Mouse (Mus musculus) C2C12 (cell line): Measurements from ENCODE around the gene Art4.

ENCODE experiments used
- CEBPB ChIP-seq: IDR thresholded peaks from one replicate; pipeline ENCODE4 v1.6.1; 2011; ENCODE audit warnings: low read depth, mild to moderate bottlenecking, control low read depth, moderate library complexity
- CTCF ChIP-seq: IDR thresholded peaks from one replicate; pipeline ENCODE4 v1.5.1; 2011; ENCODE audit not compliant: control insufficient read depth, insufficient read depth, insufficient read length
- FOSL1 ChIP-seq: IDR thresholded peaks from one replicate; pipeline ENCODE4 v1.8.0; 2011; ENCODE audit warnings: mild to moderate bottlenecking, low read length; ENCODE audit not compliant: poor library complexity, insufficient read depth, severe bottlenecking
- MAX ChIP-seq: IDR thresholded peaks from one replicate; pipeline ENCODE4 v1.6.1; 2011; ENCODE audit warnings: mild to moderate bottlenecking, control low read depth
- USF1 ChIP-seq: IDR thresholded peaks from one replicate; pipeline ENCODE4 v1.6.1; 2011; ENCODE audit warnings: low read depth, mild to moderate bottlenecking, control low read depth, moderate library complexity

- no peak for TF ChIP-seq MAX
- no peak for TF ChIP-seq CEBPB
- no peak for TF ChIP-seq CTCF
- no peak for TF ChIP-seq FOSL1
- no peak for TF ChIP-seq USF1
Measured at GRCm38 (mm10) chr6:136889554-136889953, 32.0 kb upstream of the Art4 start.
